Mouse (Mus musculus): Measurements from ENCODE around the gene Zfp655. TPM values are rescaled to one million over a fixed set of nuclear protein-coding genes. Genes with fewer than 3 reads are reported as not detected.
"Not testable (repeated sequence)": the region's sequence is repeated elsewhere in the genome, so short reads cannot be mapped to it uniquely, and the experiment has no call there.

Zfp655 gene
- polyA plus RNA-seq, 1 experiment: 20.9 TPM

DNA sequence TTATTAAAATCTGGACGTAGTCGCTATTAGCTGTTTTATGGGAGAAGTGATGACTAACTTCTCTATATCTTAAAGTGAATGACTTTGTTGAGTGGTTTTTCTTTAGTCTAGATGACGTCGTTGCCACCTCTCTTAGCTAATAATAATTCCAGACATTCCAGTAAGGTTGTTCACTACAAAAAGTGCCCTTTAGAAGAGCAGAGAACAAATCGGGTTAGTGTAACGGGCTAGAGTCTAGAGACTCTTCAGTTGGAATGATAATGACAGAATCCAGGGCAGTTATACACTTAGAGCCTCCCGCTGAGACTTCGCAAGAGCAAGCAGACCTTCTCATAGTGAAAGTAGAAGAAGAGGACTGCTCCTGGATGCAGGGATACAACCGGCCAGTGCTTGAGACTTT lies 26.5 kb upstream of the Zfp655 start:
- DNase-seq (ENCODE audit: low read depth): no peak
- no peak for TF ChIP-seq CTCF (IDR thresholded peaks at IDR 0.05; ENCODE audit: borderline replicate concordance, extremely low read depth, insufficient read depth, insufficient read length)
- TF ChIP-seq POLR2A (IDR thresholded peaks at IDR 0.05; ENCODE audit: borderline replicate concordance, extremely low read depth, insufficient read depth, insufficient read length, poor library complexity, severe bottlenecking): no peak

- DNase-seq (ENCODE audit: low read depth): no peak
- TF ChIP-seq CTCF (IDR thresholded peaks at IDR 0.05; ENCODE audit: borderline replicate concordance, extremely low read depth, insufficient read depth, insufficient read length): no peak
- TF ChIP-seq POLR2A (IDR thresholded peaks at IDR 0.05; ENCODE audit: borderline replicate concordance, extremely low read depth, insufficient read depth, insufficient read length, poor library complexity, severe bottlenecking): no peak
Measured at GRCm38 (mm10) chr5:145207385-145207784, 24.1 kb upstream of the Zfp655 start.

DNA sequence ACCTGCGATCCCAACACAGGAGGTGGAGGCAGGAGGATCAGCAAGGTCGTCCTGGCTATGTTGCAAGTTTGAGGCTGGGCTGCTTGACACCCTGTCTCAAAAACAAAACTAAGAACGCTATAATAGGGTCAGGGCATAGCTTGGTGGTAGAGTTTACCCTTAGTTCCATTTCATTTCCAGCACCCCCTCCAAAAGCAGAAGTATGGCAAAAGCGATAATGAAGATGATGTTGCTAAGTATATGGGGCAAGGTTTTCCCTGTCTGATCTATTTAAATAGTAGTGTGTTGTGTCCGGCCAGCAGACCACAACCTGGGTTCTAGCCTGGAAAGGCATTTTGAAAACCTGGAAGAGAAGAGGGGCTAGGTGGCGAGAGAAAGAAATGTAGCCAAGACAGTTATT lies 23.6 kb upstream of the Zfp655 start:
- TF ChIP-seq CTCF (IDR thresholded peaks at IDR 0.05; ENCODE audit: borderline replicate concordance, extremely low read depth, insufficient read depth, insufficient read length): no peak
- TF ChIP-seq POLR2A (IDR thresholded peaks at IDR 0.05; ENCODE audit: borderline replicate concordance, extremely low read depth, insufficient read depth, insufficient read length, poor library complexity, severe bottlenecking): no peak
- no peak for DNase-seq (ENCODE audit: low read depth)

GRCm38 (mm10) chr5:145208391-145208790 lies 23.1 kb upstream of the Zfp655 start:
- not testable (repeated sequence) for DNase-seq (ENCODE audit: low read depth)

GRCm38 (mm10) chr5:145211340-145211739 lies 20.2 kb upstream of the Zfp655 start:
- TF ChIP-seq POLR2A (IDR thresholded peaks at IDR 0.05; ENCODE audit: borderline replicate concordance, extremely low read depth, insufficient read depth, insufficient read length, poor library complexity, severe bottlenecking) (no peak), CTCF (IDR thresholded peaks at IDR 0.05; ENCODE audit: borderline replicate concordance, extremely low read depth, insufficient read depth, insufficient read length) (no peak)

DNA sequence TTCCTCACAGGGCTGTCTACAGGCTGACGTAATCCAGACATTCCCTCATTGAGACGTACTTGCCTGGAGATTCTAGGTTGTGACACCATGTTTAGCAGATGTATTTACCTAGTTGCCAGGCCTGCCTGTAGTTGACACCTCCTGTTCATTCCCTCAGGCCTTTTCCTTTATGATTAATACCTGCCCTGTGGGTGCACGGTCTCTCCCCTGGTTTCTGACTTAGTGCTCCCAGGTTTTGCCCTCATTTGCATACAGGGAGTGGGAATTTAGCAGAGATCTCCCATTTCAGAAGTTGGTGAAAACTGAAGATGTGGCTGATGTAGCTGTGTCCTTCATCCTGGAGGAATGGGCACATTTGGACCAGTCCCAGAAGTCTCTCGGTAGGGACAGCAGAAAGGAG lies 19.3 kb upstream of the Zfp655 start:
- TF ChIP-seq CTCF (IDR thresholded peaks at IDR 0.05; ENCODE audit: borderline replicate concordance, extremely low read depth, insufficient read depth, insufficient read length) (no peak), POLR2A (IDR thresholded peaks at IDR 0.05; ENCODE audit: borderline replicate concordance, extremely low read depth, insufficient read depth, insufficient read length, poor library complexity, severe bottlenecking) (no peak)
- no peak for DNase-seq (ENCODE audit: low read depth)

More at GRCm38 (mm10) chr5:145211340-145211739, 20.2 kb upstream of the Zfp655 start:
- DNase-seq (ENCODE audit: low read depth): no peak

DNA sequence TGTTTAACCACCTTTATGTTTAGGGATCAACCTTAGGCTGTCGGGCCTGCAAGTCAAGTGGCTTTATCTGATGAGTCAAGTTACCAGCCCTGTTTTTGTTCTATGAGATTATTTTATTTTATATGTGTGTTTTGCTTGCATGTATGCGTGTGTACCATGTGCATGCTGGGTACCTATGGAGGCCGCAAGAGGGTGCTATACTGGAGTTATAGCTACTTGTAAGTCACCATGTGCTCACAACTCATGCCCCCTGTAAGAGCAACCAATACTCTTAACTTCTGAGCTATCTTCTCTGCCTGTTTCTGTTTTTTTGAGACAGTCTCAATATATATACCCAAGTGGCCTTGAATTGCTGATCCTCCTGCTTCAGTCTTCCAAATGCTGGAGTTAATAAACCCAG lies 18.0 kb upstream of the Zfp655 start:
- TF ChIP-seq POLR2A (IDR thresholded peaks at IDR 0.05; ENCODE audit: borderline replicate concordance, extremely low read depth, insufficient read depth, insufficient read length, poor library complexity, severe bottlenecking): no peak
- no peak for TF ChIP-seq CTCF (IDR thresholded peaks at IDR 0.05; ENCODE audit: borderline replicate concordance, extremely low read depth, insufficient read depth, insufficient read length)
- DNase-seq (ENCODE audit: low read depth): no peak

DNA sequence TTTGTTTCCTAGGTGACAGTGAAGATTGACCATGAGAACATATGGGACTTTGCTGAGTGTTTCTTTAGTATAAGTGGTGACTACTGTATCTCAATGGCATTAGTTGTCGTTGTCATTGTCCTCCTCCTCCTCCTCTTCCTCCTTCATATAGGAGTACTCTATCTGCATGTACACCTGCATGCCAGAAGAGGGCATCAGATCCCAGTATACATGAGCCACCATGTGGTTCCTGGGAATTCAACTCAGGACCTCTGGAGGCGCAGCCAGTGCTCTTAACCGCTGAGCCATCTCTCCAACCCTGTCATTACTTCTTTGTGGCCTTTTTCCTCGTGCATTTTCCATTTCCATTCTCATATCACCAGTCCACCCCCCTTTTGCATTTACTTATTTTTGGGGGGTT lies 16.8 kb upstream of the Zfp655 start:
- DNase-seq (ENCODE audit: low read depth): no peak
- TF ChIP-seq CTCF (IDR thresholded peaks at IDR 0.05; ENCODE audit: borderline replicate concordance, extremely low read depth, insufficient read depth, insufficient read length) (no peak), POLR2A (IDR thresholded peaks at IDR 0.05; ENCODE audit: borderline replicate concordance, extremely low read depth, insufficient read depth, insufficient read length, poor library complexity, severe bottlenecking) (no peak)

GRCm38 (mm10) chr5:145217746-145218145 lies 13.8 kb upstream of the Zfp655 start:
- DNase-seq (ENCODE audit: low read depth): no peak
- TF ChIP-seq CTCF (IDR thresholded peaks at IDR 0.05; ENCODE audit: borderline replicate concordance, extremely low read depth, insufficient read depth, insufficient read length) (no peak), POLR2A (IDR thresholded peaks at IDR 0.05; ENCODE audit: borderline replicate concordance, extremely low read depth, insufficient read depth, insufficient read length, poor library complexity, severe bottlenecking) (no peak)

- no peak for DNase-seq (ENCODE audit: low read depth)
- TF ChIP-seq CTCF (IDR thresholded peaks at IDR 0.05; ENCODE audit: borderline replicate concordance, extremely low read depth, insufficient read depth, insufficient read length) (no peak), POLR2A (IDR thresholded peaks at IDR 0.05; ENCODE audit: borderline replicate concordance, extremely low read depth, insufficient read depth, insufficient read length, poor library complexity, severe bottlenecking) (no peak)
Measured at GRCm38 (mm10) chr5:145218206-145218605, 13.3 kb upstream of the Zfp655 start.

GRCm38 (mm10) chr5:145218671-145219070 lies 12.8 kb upstream of the Zfp655 start:
- TF ChIP-seq CTCF (IDR thresholded peaks at IDR 0.05; ENCODE audit: borderline replicate concordance, extremely low read depth, insufficient read depth, insufficient read length) (no peak), POLR2A (IDR thresholded peaks at IDR 0.05; ENCODE audit: borderline replicate concordance, extremely low read depth, insufficient read depth, insufficient read length, poor library complexity, severe bottlenecking) (no peak)
- no peak for DNase-seq (ENCODE audit: low read depth)

GRCm38 (mm10) chr5:145219981-145220380 lies 11.5 kb upstream of the Zfp655 start:
- DNase-seq (ENCODE audit: low read depth): no peak
- TF ChIP-seq POLR2A (IDR thresholded peaks at IDR 0.05; ENCODE audit: borderline replicate concordance, extremely low read depth, insufficient read depth, insufficient read length, poor library complexity, severe bottlenecking) (no peak), CTCF (IDR thresholded peaks at IDR 0.05; ENCODE audit: borderline replicate concordance, extremely low read depth, insufficient read depth, insufficient read length) (no peak)

GRCm38 (mm10) chr5:145222840-145223239 lies 8.7 kb upstream of the Zfp655 start:
- no peak for DNase-seq (ENCODE audit: low read depth)
- no peak for TF ChIP-seq CTCF (IDR thresholded peaks at IDR 0.05; ENCODE audit: borderline replicate concordance, extremely low read depth, insufficient read depth, insufficient read length)
- TF ChIP-seq POLR2A (IDR thresholded peaks at IDR 0.05; ENCODE audit: borderline replicate concordance, extremely low read depth, insufficient read depth, insufficient read length, poor library complexity, severe bottlenecking): no peak

All from brain, embryonic 14.5 days (tissue).